Mouse (Mus musculus) regulatory T cell (primary cell): Measurements from ENCODE around the gene Alpl.

Experiments
- in situ Hi-C: fragments of 300-600 bp; cut with MboI, MseI; formaldehyde crosslinking; loops from one replicate; pipeline ENCODE4 v1.15.1; 2025; ENCODE audit warnings: high pct_unique_total_duplicates

Gene Alpl

GRCm38 (mm10) chr4:137771749-137772148 lies 24.4 kb downstream of the Alpl start:
- in situ Hi-C loops: no loop called here

- in situ Hi-C loops: no loop called here
Measured at GRCm38 (mm10) chr4:137770901-137771612, 25.1 kb downstream of the Alpl start.

- in situ Hi-C loops: no loop called here
Measured at GRCm38 (mm10) chr4:137769635-137770034, 26.5 kb downstream of the Alpl start.

- in situ Hi-C loops: no loop called here
Measured at GRCm38 (mm10) chr4:137768831-137769230, 27.4 kb downstream of the Alpl start.

- in situ Hi-C loops: no loop called here
Measured at GRCm38 (mm10) chr4:137768381-137768780, 27.8 kb downstream of the Alpl start.

- in situ Hi-C loops: no loop called here
Measured at GRCm38 (mm10) chr4:137766365-137766764, 29.8 kb downstream of the Alpl start.

- in situ Hi-C loops: no loop called here
Measured at GRCm38 (mm10) chr4:137765554-137765971, 30.6 kb downstream of the Alpl start.

GRCm38 (mm10) chr4:137764621-137765020 lies 31.6 kb downstream of the Alpl start:
- in situ Hi-C loops: no loop called here

GRCm38 (mm10) chr4:137763920-137764495 lies 32.2 kb downstream of the Alpl start:
- in situ Hi-C loops: no loop called here

GRCm38 (mm10) chr4:137762886-137763285 lies 33.3 kb downstream of the Alpl start:
- in situ Hi-C loops: no loop called here

GRCm38 (mm10) chr4:137754446-137754845 lies 41.7 kb downstream of the Alpl start:
- in situ Hi-C loops: no loop called here

- in situ Hi-C loops: no loop called here
Measured at GRCm38 (mm10) chr4:137753199-137753598, 43.0 kb downstream of the Alpl start.

GRCm38 (mm10) chr4:137752471-137752870 lies 43.7 kb downstream of the Alpl start:
- in situ Hi-C loops: no loop called here

GRCm38 (mm10) chr4:137751717-137752116 lies 44.5 kb downstream of the Alpl start:
- in situ Hi-C loops: no loop called here

GRCm38 (mm10) chr4:137751310-137751709 lies 44.9 kb downstream of the Alpl start:
- in situ Hi-C loops: no loop called here

- in situ Hi-C loops: no loop called here
Measured at GRCm38 (mm10) chr4:137750121-137750520, 46.1 kb downstream of the Alpl start.

GRCm38 (mm10) chr4:137749680-137750079 lies 46.5 kb downstream of the Alpl start:
- in situ Hi-C loops: no loop called here

- in situ Hi-C loops: no loop called here
Measured at GRCm38 (mm10) chr4:137748726-137749125, 47.5 kb downstream of the Alpl start.

- in situ Hi-C loops: no loop called here
Measured at GRCm38 (mm10) chr4:137747590-137747989, 48.6 kb downstream of the Alpl start.

GRCm38 (mm10) chr4:137747091-137747490 lies 49.1 kb downstream of the Alpl start:
- in situ Hi-C loops: no loop called here

GRCm38 (mm10) chr4:137744433-137744918 lies 51.7 kb downstream of the Alpl start:
- in situ Hi-C loops: no loop called here

- in situ Hi-C loops: no loop called here
Measured at GRCm38 (mm10) chr4:137743791-137744190, 52.4 kb downstream of the Alpl start.

- in situ Hi-C loops: no loop called here
Measured at GRCm38 (mm10) chr4:137740350-137740749, 55.8 kb downstream of the Alpl start.
